Mouse (Mus musculus) cortical plate, adult 2 months (tissue): Measurements from ENCODE around the gene Map4k1.

Experiments used
- CTCF ChIP-seq: fragments of 200-500 bp; IDR thresholded peaks from 2 replicates; pipeline ENCODE4 v1.5.1; 2011; ENCODE audit warnings: mild to moderate bottlenecking, control low read depth, low read length; ENCODE audit not compliant: insufficient read depth; ENCODE audit errors: extremely low read depth
- POLR2A ChIP-seq: fragments of 200-500 bp; IDR thresholded peaks from 2 replicates; pipeline ENCODE4 v1.6.1; 2011; ENCODE audit warnings: mild to moderate bottlenecking, low read length, control low read depth; ENCODE audit not compliant: insufficient read depth; ENCODE audit errors: extremely low read depth

DNA sequence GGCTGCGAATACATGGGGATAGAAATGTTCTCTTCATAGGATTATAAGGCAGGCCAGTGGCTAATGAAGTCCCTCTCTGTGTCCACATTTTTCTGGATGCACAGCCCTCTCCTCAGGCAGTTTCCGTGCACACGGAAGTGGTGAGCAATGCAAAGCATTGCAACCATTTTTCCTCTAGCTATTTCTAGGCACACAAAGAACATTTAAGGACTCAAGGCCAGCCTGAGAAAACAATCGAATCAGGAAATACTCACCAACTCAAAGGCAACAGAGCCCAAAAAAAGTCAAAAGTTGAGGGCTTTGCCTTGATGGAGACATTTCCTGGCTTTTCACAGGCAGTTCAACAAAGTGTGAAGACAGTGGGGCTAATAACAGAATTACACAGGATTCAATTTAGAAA lies 40.7 kb upstream of the Map4k1 start:
- no peak for TF ChIP-seq CTCF
- TF ChIP-seq POLR2A = no peak
